Mouse (Mus musculus) mouse embryonic stem cell (cell line): ENCODE measurements around the gene Zkscan7.

ENCODE experiments used
- in situ Hi-C, 2 experiments: fragments of 300-500 bp; cut with MboI; formaldehyde crosslinking; loops; 1 replicate in 1 of 2; 3 replicates in 1 of 2; pipeline ENCODE4 v1.14.3; 2019 to 2020; ENCODE audit warnings: low sequenced_read_pairs in 2 of 2, low pct_unique_long_range_greater_than_20kb in 1 of 2, mixed read lengths in 1 of 2; ENCODE audit not compliant: unreplicated experiment in 1 of 2

Zkscan7 gene

DNA sequence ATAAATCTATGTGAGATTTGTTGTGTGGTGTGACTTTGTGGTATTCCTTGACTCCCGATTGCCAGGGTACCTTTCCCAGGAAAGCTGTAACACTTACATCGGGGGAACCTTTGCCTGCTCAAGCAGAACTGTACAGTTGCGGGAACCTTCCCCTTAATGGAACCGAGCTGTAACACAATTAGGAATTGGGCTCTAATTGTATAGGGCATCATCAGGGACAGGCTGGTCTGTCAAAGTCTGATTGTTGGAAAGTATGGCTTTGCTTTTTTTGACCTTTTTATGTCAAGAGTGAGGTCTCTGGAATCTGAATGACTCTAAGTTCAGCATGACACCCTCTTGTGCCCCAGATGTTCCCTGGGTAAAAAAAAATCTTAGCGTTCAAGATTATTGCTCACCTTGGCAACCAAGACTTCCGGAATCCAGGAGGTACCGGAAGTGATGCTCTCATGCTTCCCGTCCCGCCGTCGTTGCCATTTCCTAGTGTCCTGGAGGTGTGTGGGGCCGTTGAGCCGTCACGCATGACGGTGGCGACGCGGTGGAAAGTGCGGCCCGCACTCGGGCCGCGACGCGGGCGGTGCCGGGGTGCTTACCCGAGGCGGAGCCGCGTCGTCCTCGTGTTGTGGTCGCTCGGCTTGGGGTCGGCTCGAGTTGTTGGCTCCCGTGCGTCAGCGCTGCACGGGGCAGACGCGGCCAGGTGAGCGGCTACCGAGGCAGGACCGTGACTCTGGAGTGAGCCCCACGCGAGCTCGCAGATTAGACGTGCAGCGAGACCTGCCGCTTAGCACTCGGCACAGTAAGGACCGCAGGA is 1.1 kb downstream of the Zkscan7 start:
- in situ Hi-C loops: no loop called here

DNA sequence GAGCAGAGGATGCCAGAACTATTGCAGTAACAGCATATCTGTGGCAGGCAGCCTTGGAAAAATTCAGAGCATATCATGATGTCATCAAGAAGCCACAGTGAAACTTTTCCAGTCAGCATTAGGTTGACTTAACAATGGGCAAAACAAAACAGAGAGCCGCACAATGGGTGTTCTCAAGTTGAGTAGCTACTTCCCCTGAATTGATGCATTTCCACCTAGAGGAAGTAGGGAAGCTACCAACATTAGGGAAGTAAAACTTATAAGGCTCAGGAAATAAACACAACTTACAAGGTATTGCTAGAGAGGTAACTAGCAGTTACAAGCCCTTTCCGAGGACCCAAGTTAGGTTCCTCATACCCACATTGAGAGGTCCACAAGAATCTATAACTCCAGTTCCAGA is 15.6 kb downstream of the Zkscan7 start:
- in situ Hi-C loops: no loop called here

DNA sequence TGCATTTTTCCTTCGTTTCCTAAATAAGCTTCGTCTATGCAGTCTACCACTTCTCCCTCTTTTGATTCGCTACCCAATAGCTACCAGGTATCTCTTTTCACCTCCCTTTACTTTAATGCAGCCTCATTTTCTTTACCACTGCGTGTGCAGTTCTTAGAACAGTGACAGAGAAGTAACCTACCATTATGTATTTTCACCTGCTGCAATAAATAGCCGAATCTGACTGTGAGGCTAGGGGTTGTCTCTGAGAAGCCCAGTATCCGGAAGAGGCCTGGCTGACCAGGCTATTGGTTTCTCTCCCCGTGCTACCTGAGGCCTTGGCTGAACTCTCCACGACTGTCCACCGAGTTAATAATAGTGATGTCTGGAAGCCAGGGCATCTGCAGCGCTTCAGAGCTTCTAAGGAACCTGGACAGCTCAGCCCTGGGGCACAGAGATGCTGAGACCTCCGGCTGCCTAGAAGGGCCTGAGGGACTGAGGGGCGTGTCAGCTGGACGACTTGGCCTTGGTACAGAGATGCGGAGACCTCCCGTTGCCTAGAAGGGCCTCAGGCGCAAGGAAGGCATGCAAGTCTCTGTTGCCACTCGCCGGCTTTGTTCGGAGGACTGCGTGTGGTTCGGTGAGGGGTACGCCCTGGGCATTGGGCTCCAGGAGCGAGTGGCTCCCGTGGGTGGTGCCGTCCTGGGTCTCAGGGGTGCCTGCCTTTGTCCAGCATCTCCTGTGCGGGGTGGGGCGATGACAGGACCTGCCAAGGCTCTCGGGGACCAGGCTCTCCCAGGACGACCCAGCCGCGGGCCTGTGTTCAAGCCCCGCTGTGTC is 17.4 kb downstream of the Zkscan7 start:
- in situ Hi-C loops: no loop called here

DNA sequence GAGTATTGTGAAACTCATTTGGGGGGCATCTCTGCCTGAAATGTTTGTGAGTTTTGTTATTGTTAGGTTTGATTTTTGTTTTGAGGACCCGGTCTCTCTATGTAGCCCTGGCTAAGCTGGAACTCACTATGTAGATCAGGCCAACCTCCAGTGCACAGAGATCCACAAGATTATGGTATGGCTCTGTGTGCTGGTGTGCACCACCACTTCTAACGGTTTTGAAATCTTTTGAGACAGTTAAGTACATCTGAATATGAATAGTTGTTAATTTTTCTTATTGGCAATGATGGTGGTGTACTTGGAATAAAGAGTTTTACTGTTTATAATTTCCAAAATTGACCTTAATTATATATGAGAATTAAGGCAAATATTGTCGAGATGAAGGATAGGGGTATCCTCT is 37.0 kb downstream of the Zkscan7 start:
- in situ Hi-C loops: no loop called here

DNA sequence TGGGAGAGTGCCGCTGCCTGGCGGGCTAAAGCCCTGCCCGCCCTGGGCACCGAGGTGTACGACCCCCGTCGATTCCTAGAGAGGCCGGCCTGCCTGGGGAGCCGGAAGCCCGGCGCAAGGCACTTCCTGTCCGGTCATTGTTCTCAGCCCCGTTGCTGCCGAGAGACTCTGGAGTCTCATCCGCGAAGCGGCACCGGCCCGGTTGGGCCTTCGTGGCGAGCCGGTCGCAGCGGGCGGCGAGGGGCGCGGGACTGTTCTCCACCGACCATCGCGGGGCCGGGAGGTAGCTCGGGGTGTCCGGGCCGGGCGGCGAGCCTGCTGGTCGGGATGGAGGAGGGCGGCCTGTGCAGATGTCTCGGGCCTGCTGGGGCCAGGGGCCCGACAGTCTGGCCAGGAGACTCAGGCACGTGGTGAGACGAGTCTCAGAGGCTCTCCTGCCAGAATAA is 37.5 kb downstream of the Zkscan7 start, which contains the start of gene Zfp105:
Zfp105 (plus strand) TSS at position 137 of the 446 bp plus-strand sequence.
- in situ Hi-C loops: no loop called here

DNA sequence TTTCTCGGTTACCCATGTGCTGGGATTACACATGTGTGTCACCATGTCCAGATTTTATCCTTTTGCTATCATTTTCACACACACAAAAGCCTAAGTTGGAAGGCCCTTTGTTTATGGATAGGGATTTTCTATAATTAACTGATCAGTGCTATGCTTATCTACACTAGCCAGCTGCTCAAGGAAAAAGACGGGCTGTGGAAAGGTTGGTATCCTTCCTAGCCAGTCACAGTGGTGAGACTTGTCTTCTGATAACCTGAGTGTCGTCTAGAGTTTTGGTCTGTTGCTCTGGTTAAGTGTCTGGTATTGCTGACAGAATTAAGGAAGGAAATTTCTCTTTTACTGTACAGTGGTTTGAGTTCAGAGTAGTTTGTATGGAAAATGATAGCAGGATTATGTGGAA is 43.4 kb downstream of the Zkscan7 start:
- in situ Hi-C loops: no loop called here
